Comparison of ENCODE assay signal across 21 mouse cellular contexts in genomic region chr17:66822347-66822746, GRCm38 (mm10).
"Had no signal": no experiment of that assay in that cellular context is flagged by ENCODE, and none has a peak within 500 bp of the region (broad histone marks: within the 10 kb centered on the region; RNA-seq: fewer than 3 reads in every experiment).

No protein-coding gene starts in this region.

- H3K4me2 ChIP-seq: kidney, embryonic 15.5 days; limb, embryonic 13.5 days; liver, embryonic 12.5 days; liver, embryonic 15.5 days; midbrain, embryonic 11.5 days; neural tube, embryonic 12.5 days; neural tube, embryonic 15.5 days had no signal

- DNase-seq: kidney, adult 11 months; kidney, adult 8-10 months; kidney, postnatal 10 days; kidney, postnatal 36 days; left cerebral cortex, postnatal 4 days; lung, adult 2 months; lung, postnatal 14 days; lung, postnatal 4 days; midbrain, embryonic 14.5 days; right cerebral cortex, adult 18-20 months; right cerebral cortex, postnatal 25 days; spleen, adult 18-20 months; thymus, adult 18-20 months; thymus, postnatal 36 days had no signal

- H3K36me3 ChIP-seq: kidney, embryonic 15.5 days; limb, embryonic 13.5 days; liver, embryonic 12.5 days; liver, embryonic 15.5 days; neural tube, embryonic 12.5 days; neural tube, embryonic 15.5 days had no signal

- H3K9me3 ChIP-seq: kidney, embryonic 15.5 days; limb, embryonic 13.5 days; liver, embryonic 12.5 days; liver, embryonic 15.5 days; neural tube, embryonic 12.5 days; neural tube, embryonic 15.5 days had no signal

- H3K4me3 ChIP-seq: kidney, embryonic 15.5 days; limb, embryonic 13.5 days; liver, embryonic 12.5 days; liver, embryonic 15.5 days; neural tube, embryonic 12.5 days; neural tube, embryonic 15.5 days had no signal

- ATAC-seq: liver, embryonic 12.5 days had no signal

- H3K27me3 ChIP-seq: kidney, embryonic 15.5 days; limb, embryonic 13.5 days; liver, embryonic 12.5 days; liver, embryonic 15.5 days; neural tube, embryonic 12.5 days; neural tube, embryonic 15.5 days had no signal

- H3K9ac ChIP-seq: kidney, embryonic 15.5 days; limb, embryonic 13.5 days; liver, embryonic 12.5 days; liver, embryonic 15.5 days; neural tube, embryonic 12.5 days; neural tube, embryonic 15.5 days had no signal

- H3K27ac ChIP-seq: kidney, embryonic 15.5 days; limb, embryonic 13.5 days; liver, embryonic 12.5 days; liver, embryonic 15.5 days; neural tube, embryonic 12.5 days; neural tube, embryonic 15.5 days had no signal

- H3K4me1 ChIP-seq: kidney, embryonic 15.5 days; limb, embryonic 13.5 days; liver, embryonic 12.5 days; liver, embryonic 15.5 days; neural tube, embryonic 12.5 days had no signal
